Mouse (Mus musculus) heart, embryonic 16.5 days (tissue): ENCODE data around the gene Spink2. TPM values are rescaled to one million over a fixed set of nuclear protein-coding genes. Genes with fewer than 3 reads are reported as not detected.

Source experiments
- polyA plus RNA-seq: library from polyadenylated mRNA; unstranded; fragments of >200 nt; fragmentation: Nextera tagmentation; extraction: Ambion mirVana; gene quantifications from 2 replicates; pipeline ENCODE4 v1.2.1, GENCODE M21; 2015

Gene Spink2
- polyA plus RNA-seq, 1 experiment from 2014 or later = 2.6 TPM

Other genes with a start within 250 kb of the Spink2 start
- gene Srp72, start 236.8 kb downstream of the Spink2 start, polyA plus RNA-seq = 51.9 and 53.8 TPM in 2 replicates
- gene Arl9, start 207.4 kb downstream of the Spink2 start, polyA plus RNA-seq = 0.31 TPM in 1 of 2 replicates, not detected in the other
- gene Thegl, start 195.4 kb downstream of the Spink2 start, polyA plus RNA-seq = 0.14 TPM in 1 of 2 replicates, not detected in the other
- 16.7 and 21.9 TPM in 2 replicates for gene Hopx, start 96.3 kb downstream of the Spink2 start, polyA plus RNA-seq
- 18.9 and 20.3 TPM in 2 replicates for gene Rest, start 54.0 kb upstream of the Spink2 start, polyA plus RNA-seq
- 22.5 and 23.7 TPM in 2 replicates for gene Noa1, start 98.6 kb upstream of the Spink2 start, polyA plus RNA-seq
- gene Polr2b, start 98.7 kb upstream of the Spink2 start, polyA plus RNA-seq = 39.0 and 40.4 TPM in 2 replicates
- gene Igfbp7, start 196.6 kb upstream of the Spink2 start, polyA plus RNA-seq = 68.4 and 72.0 TPM in 2 replicates